Mouse (Mus musculus) stomach, postnatal 0 days (tissue): ENCODE measurements around the gene Hps3. TPM values are rescaled to one million over a fixed set of nuclear protein-coding genes. Genes with fewer than 3 reads are reported as not detected.
A peak's percentile ranks its signal among the peaks of the same experiment; 100 is the strongest.

ENCODE experiments used
- ATAC-seq: fragments of 200-750 bp; cut with Nextera tagmentation; 2 replicates; pipeline ENCODE4 v1.8.0; 2017; ENCODE audit not compliant: low FRiP score, low TSS enrichment
- DNase-seq: peaks from one replicate; pipeline ENCODE4 v3.0.0-alpha.2; 2016; ENCODE audit warnings: low spot score
- H3K27ac ChIP-seq: fragments of 300-500 bp; sonication (generic); replicated peaks from 2 replicates; pipeline ENCODE4 v1.5.1; 2014; ENCODE audit warnings: mild to moderate bottlenecking, control low read depth
- H3K27me3 ChIP-seq: fragments of 300-500 bp; sonication (generic); 2 replicates; pipeline ENCODE4 v1.6.1; 2014; ENCODE audit warnings: low read length; ENCODE audit not compliant: control insufficient read depth, insufficient read depth
- H3K36me3 ChIP-seq: fragments of 300-500 bp; sonication (generic); 2 replicates; pipeline ENCODE4 v1.6.1; 2014; ENCODE audit warnings: low read length, mixed read lengths; ENCODE audit not compliant: control insufficient read depth, insufficient read depth
- H3K4me1 ChIP-seq: fragments of 300-500 bp; sonication (generic); replicated peaks from 2 replicates; pipeline ENCODE4 v1.6.1; 2014; ENCODE audit warnings: antibody characterized with exemption; ENCODE audit not compliant: control insufficient read depth, insufficient read depth
- H3K4me2 ChIP-seq: fragments of 300-500 bp; sonication (generic); replicated peaks from 2 replicates; pipeline ENCODE4 v1.6.1; 2014; ENCODE audit warnings: low read depth, mild to moderate bottlenecking, control low read depth, moderate library complexity
- H3K4me3 ChIP-seq: fragments of 300-500 bp; sonication (generic); 2 replicates; pipeline ENCODE4 v1.5.1; 2014; ENCODE audit warnings: low read depth, low read length, control low read depth
- H3K9ac ChIP-seq: fragments of 300-500 bp; sonication (generic); 2 replicates; pipeline ENCODE4 v1.6.1; 2014; ENCODE audit warnings: mild to moderate bottlenecking, low read length, control low read depth, mixed read lengths
- H3K9me3 ChIP-seq: fragments of 300-500 bp; sonication (generic); 2 replicates; pipeline ENCODE4 v1.6.1; 2016; ENCODE audit warnings: low read length; ENCODE audit not compliant: control insufficient read depth
- CTCF ChIP-seq: IDR thresholded peaks from 2 replicates; pipeline ENCODE4 v1.5.1; 2016; ENCODE audit warnings: antibody characterized with exemption, low read depth, mild to moderate bottlenecking, moderate library complexity
- EP300 ChIP-seq: optimal IDR thresholded peaks from 2 replicates; pipeline ENCODE3; 2016; ENCODE audit warnings: antibody characterized with exemption
- WGBS: fragments of 180-500 bp; shearing (Covaris S2); extraction: QIAGEN DNeasy Blood & Tissue Kit; methylation state at CpG from one replicate; pipeline ENCODE4 v1.1.7; 2014; 5-methylcytosine and 5-hydroxymethylcytosine counted together
- polyA plus RNA-seq: library from polyadenylated mRNA; unstranded; fragments of >200 nt; fragmentation: Nextera tagmentation; extraction: Ambion mirVana; gene quantifications from 2 replicates; pipeline ENCODE4 v1.2.1, GENCODE M21; 2015

Hps3 gene
- polyA plus RNA-seq, 1 experiment from 2014 or later = 5.1 TPM

- H3K9ac ChIP-seq = no peak overlapping the region
- H3K4me3 ChIP-seq = no peak overlapping the region
- ATAC-seq = no peak
- TF ChIP-seq CTCF (no peak), EP300 (no peak)
- H3K4me1 ChIP-seq = no peaks in the 10 kb centered on the region
- H3K9me3 ChIP-seq = no peaks in the 10 kb centered on the region
- H3K27ac ChIP-seq = no peak overlapping the region
- H3K36me3 ChIP-seq = no peaks in the 10 kb centered on the region
- WGBS = 78% methylated on average over 4 of the region's 4 CpGs
- DNase-seq = no peak
- H3K4me2 ChIP-seq = no peak overlapping the region
- no peaks in the 10 kb centered on the region for H3K27me3 ChIP-seq
These were observed 954 bp upstream of the Hps3 start for GRCm38 (mm10) chr3:20036069-20036468.

GRCm38 (mm10) chr3:20033761-20034718 lies 1.1 kb downstream of the Hps3 start:
- no peak overlapping the region; the same call in 1 of the 2 replicates for H3K27ac ChIP-seq
- peak overlapping the region; percentile 67 for H3K4me2 ChIP-seq
- no peaks in the 10 kb centered on the region for H3K4me1 ChIP-seq
- ATAC-seq (no peak), DNase-seq (no peak)
- peak overlapping the region; percentile 67 for H3K9ac ChIP-seq
- TF ChIP-seq EP300 = no peak
- no peak for TF ChIP-seq CTCF
- peak overlapping the region; percentile 76 for H3K4me3 ChIP-seq
- no peaks in the 10 kb centered on the region for H3K9me3 ChIP-seq
- H3K36me3 ChIP-seq = no peaks in the 10 kb centered on the region
- WGBS = 10% methylated on average over 10 of the region's 10 CpGs
- no peaks in the 10 kb centered on the region for H3K27me3 ChIP-seq

- ATAC-seq = no peak
These were observed 4.3 kb downstream of the Hps3 start for GRCm38 (mm10) chr3:20030807-20031206.

GRCm38 (mm10) chr3:20028640-20029039 lies 6.5 kb downstream of the Hps3 start:
- Histone ChIP-seq H3K4me1 (no peaks in the 10 kb centered on the region), H3K27ac (no peak overlapping the region), H3K9ac (no peak overlapping the region), H3K4me2 (no peak overlapping the region), H3K36me3 (peaks cover 7% of the 10 kb centered on the region; the same call in 1 of the 2 replicates), H3K4me3 (no peak overlapping the region), H3K27me3 (no peaks in the 10 kb centered on the region), H3K9me3 (no peaks in the 10 kb centered on the region)
- WGBS = 84% methylated on average over 3 of the region's 3 CpGs
- ATAC-seq (no peak), DNase-seq (no peak)
- TF ChIP-seq CTCF = no peak
- TF ChIP-seq EP300 = no peak

More at GRCm38 (mm10) chr3:20030807-20031206, 4.3 kb downstream of the Hps3 start:
- Histone ChIP-seq H3K4me2 (no peak overlapping the region), H3K9me3 (no peaks in the 10 kb centered on the region), H3K27me3 (no peaks in the 10 kb centered on the region), H3K36me3 (0 out of 2 replicates have a peak, but pooled peaks cover under 1% of the 10 kb centered on the region), H3K9ac (no peak overlapping the region), H3K4me1 (no peaks in the 10 kb centered on the region), H3K4me3 (no peak overlapping the region), H3K27ac (no peak overlapping the region)
- no peak for DNase-seq
- TF ChIP-seq EP300 (no peak), CTCF (no peak)
- 87% methylated on average over 6 of the region's 6 CpGs for WGBS

GRCm38 (mm10) chr3:20027788-20028187 lies 7.3 kb downstream of the Hps3 start:
- Histone ChIP-seq H3K27me3 (no peaks in the 10 kb centered on the region), H3K4me3 (no peak overlapping the region), H3K36me3 (peaks cover 7% of the 10 kb centered on the region; the same call in 1 of the 2 replicates), H3K4me2 (no peak overlapping the region), H3K9ac (no peak overlapping the region), H3K4me1 (no peaks in the 10 kb centered on the region), H3K27ac (no peak overlapping the region; the same call in 1 of the 2 replicates), H3K9me3 (no peaks in the 10 kb centered on the region)
- no peak for ATAC-seq
- no peak for DNase-seq
- TF ChIP-seq EP300 (no peak), CTCF (no peak)
- 89% methylated on average over 5 of the region's 5 CpGs for WGBS
